Mouse (Mus musculus): ENCODE data around the gene Shld1.

DNA sequence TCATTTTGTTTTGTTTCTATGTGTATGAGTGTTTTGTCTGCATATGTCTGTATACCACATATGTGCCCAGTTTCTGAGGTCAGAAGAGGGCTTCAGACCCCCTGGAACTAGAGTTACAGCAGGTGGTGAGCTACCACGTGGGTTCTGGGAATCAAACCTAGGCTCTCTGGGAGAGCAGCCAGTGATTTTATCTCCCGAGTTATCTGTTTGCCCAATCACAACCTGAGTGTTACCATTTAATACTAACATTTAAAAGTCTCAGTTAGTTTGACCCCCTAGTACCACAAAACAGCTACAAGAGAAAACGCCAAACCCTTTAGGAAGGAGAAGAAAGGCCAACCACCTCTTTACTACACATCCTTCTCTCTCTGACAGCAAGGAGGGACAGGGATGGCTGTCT is 45.5 kb upstream of the Shld1 start:
- TF ChIP-seq CTCF (IDR thresholded peaks at IDR 0.05; ENCODE audit: borderline replicate concordance, insufficient read depth, low read depth, low read length) (no peak), POLR2A (IDR thresholded peaks at IDR 0.05; ENCODE audit: borderline replicate concordance, insufficient read depth, low read length) (no peak)

Data from cerebellum, adult 2 months (tissue).